10 mouse cellular contexts compared by ENCODE assay signal in genomic region chr6:22289461-22290021, GRCm38 (mm10). TPM values are rescaled to one million over a fixed set of nuclear protein-coding genes. Genes with fewer than 3 reads are reported as not detected.
DNase-seq lines count a peak whose midpoint lies in the region; ATAC-seq lines count a peak whose summit lies in the region.
"Had no signal": no experiment of that assay in that cellular context is flagged by ENCODE, and none has a peak within 500 bp of the region (broad histone marks: within the 10 kb centered on the region; RNA-seq: fewer than 3 reads in every experiment).

No protein-coding gene starts in this region.

- peaks cover 21% of the 10 kb centered on the region for H3K4me1 ChIP-seq in heart, embryonic 15.5 days (replicated peaks)
- peaks cover 27% of the 10 kb centered on the region for H3K4me1 ChIP-seq in embryonic facial prominence, embryonic 10.5 days
- peaks cover 20% of the 10 kb centered on the region for H3K4me1 ChIP-seq in intestine, embryonic 15.5 days (replicated peaks)

- H3K4me3 ChIP-seq in heart, embryonic 15.5 days, result peak overlapping the region; percentile 52
- H3K4me3 ChIP-seq in embryonic facial prominence, embryonic 10.5 days, result peak overlapping the region; percentile 60
- H3K4me3 ChIP-seq in intestine, embryonic 15.5 days (replicated peaks), result peak overlapping the region; percentile 36

- H3K4me2 ChIP-seq in heart, embryonic 15.5 days, result peak overlapping the region; percentile 92
- H3K4me2 ChIP-seq in intestine, embryonic 15.5 days (replicated peaks), result peak overlapping the region; percentile 85

- H3K27ac ChIP-seq in heart, embryonic 15.5 days, result no peak overlapping the region
- no peak overlapping the region for H3K27ac ChIP-seq in embryonic facial prominence, embryonic 10.5 days (replicated peaks)
- H3K27ac ChIP-seq in intestine, embryonic 15.5 days, result no peak overlapping the region

- H3K27me3 ChIP-seq in heart, embryonic 15.5 days, result peaks cover 49% of the 10 kb centered on the region
- H3K27me3 ChIP-seq in embryonic facial prominence, embryonic 10.5 days (replicated peaks; ENCODE audit: low read depth, poor library complexity, severe bottlenecking), result peaks cover 65% of the 10 kb centered on the region
- H3K27me3 ChIP-seq in intestine, embryonic 15.5 days (replicated peaks), result peaks cover 17% of the 10 kb centered on the region

- H3K9me3 ChIP-seq in heart, embryonic 15.5 days (replicated peaks), result no peaks in the 10 kb centered on the region
- H3K9me3 ChIP-seq in embryonic facial prominence, embryonic 10.5 days, result no peaks in the 10 kb centered on the region
- no peaks in the 10 kb centered on the region for H3K9me3 ChIP-seq in intestine, embryonic 15.5 days

- H3K9ac ChIP-seq in heart, embryonic 15.5 days, result no peak overlapping the region
- 0 out of 2 replicates have a peak overlapping the region, but pooled peaks have one; percentile 17 for H3K9ac ChIP-seq in intestine, embryonic 15.5 days

- no peaks in the 10 kb centered on the region for H3K36me3 ChIP-seq in heart, embryonic 15.5 days
- no peaks in the 10 kb centered on the region for H3K36me3 ChIP-seq in embryonic facial prominence, embryonic 10.5 days (replicated peaks)
- no peaks in the 10 kb centered on the region for H3K36me3 ChIP-seq in intestine, embryonic 15.5 days

- WGBS in heart, embryonic 15.5 days, result 6% methylated on average over 21 of the region's 21 CpGs
- 2% methylated on average over 21 of the region's 21 CpGs for WGBS in embryonic facial prominence, embryonic 10.5 days
- WGBS in intestine, embryonic 15.5 days, result 3% methylated on average over 21 of the region's 21 CpGs

- no peak for DNase-seq in heart, adult 11 months
- peak; percentile 49 for DNase-seq in embryonic facial prominence, embryonic 10.5 days (ENCODE audit: low spot score)
- DNase-seq in neural tube, embryonic 10.5 days (ENCODE audit: extremely low spot score, low spot score), result peak; percentile 40
- no peak for DNase-seq in frontal cortex, postnatal 10 days (ENCODE audit: low spot score in 2 of 2)
- DNase-seq in adrenal gland, adult 18-20 months (ENCODE audit: low spot score in 2 of 2), result no peak
- DNase-seq in cerebellum, adult 8-10 months, result no peak
- DNase-seq: kidney, postnatal 36 days had no signal

- ATAC-seq in heart, embryonic 15.5 days (replicated peaks; ENCODE audit: insufficient number of reproducible peaks, insufficient read depth, low FRiP score, low read depth), result no peak
- ATAC-seq in intestine, embryonic 15.5 days, result no peak

RNA-seq across cellular contexts. Expression of gene Wnt16, which starts 1.5 kb away (rescaled TPM):
- 2.3 and 2.7 TPM in 2 replicates for polyA plus RNA-seq in heart, embryonic 15.5 days (2015; fragmentation: Nextera tagmentation; extraction: Ambion mirVana)
- 0.57 and 0.83 TPM in 2 replicates for polyA plus RNA-seq in embryonic facial prominence, embryonic 10.5 days (2016; fragmentation: Nextera tagmentation; extraction: Ambion mirVana)
- 0.30 and 0.52 TPM in 2 replicates for polyA plus RNA-seq in intestine, embryonic 15.5 days (2015; fragmentation: Nextera tagmentation; extraction: Ambion mirVana)
- total RNA-seq in adrenal gland, adult 18-20 months (2021), result not detected
- total RNA-seq: neutrophil, adult 5-6 weeks had no signal

Comparison
In these comparisons a context has a peak if more than half of its experiments do, and no peak if none do; other contexts are left out.
1. DNase-seq: peak in embryonic facial prominence, embryonic 10.5 days (single experiment) and neural tube, embryonic 10.5 days (single experiment); none in heart, adult 11 months (single experiment), frontal cortex, postnatal 10 days (0 of 2), adrenal gland, adult 18-20 months (0 of 2) and cerebellum, adult 8-10 months (single experiment).
2. Peak in every context shown above with its lines, with median percentiles within 50 percentile points of each other: H3K4me3 ChIP-seq.